Mouse (Mus musculus) gastrocnemius, adult 8-10 months (tissue): ENCODE results near the gene Galt. TPM values are rescaled to one million over a fixed set of nuclear protein-coding genes. Genes with fewer than 3 reads are reported as not detected.
"Not testable (repeated sequence)": the region's sequence is repeated elsewhere in the genome, so short reads cannot be mapped to it uniquely, and the experiment has no call there.

Experiments used
- DNase-seq, 2 experiments: peaks; one replicate each; pipeline ENCODE4 v3.0.0; 2022; ENCODE audit warnings: low spot score in 2 of 2
- total RNA-seq, 4 experiments: library from RNA; stranded (reverse); gene quantifications; 2 replicates each; pipeline ENCODE4 v1.2.4; 2022

Gene Galt
- total RNA-seq, 4 experiments from 2014 or later = 26.3 to 29.3 (median 27.4) TPM

DNA sequence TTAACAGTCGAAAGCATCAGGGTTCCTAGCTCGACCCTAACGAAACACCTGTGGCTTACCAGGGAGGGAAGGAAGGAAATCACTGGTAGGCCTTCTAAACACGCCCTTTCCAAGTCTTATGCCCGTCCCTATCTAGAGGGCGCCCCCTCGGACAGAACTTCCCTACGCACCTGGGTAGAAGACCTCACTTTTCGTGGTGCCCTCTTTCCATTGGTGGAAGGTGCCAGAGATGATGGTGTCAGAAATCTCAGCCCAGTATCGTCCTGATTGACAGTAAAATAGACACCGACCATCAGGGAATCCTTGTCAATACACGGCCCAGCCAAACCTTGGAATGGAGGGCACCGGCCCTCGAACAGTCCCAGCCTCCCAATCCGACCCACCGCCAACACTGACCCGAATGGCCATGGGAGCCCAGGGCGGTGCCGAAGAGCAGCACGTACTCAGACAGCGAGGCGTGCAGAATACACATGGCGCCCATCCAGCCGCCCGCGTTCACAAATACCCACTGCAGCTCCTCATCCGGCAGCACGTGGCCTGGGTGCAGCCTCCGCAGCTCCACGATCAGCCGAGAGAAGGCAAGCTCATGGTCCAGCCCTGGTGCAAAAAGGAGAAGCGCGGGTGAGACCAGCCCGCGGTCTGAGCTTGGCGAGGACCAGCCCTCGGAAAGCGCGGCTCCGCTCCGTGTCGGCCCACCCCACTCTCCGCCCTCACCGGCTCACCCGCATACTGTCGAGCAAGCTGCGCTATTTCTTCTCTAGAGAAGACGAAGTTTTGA lies 14.5 kb upstream of the Galt start:
- DNase-seq = peak in 1 of 2 experiments; percentile 52

DNA sequence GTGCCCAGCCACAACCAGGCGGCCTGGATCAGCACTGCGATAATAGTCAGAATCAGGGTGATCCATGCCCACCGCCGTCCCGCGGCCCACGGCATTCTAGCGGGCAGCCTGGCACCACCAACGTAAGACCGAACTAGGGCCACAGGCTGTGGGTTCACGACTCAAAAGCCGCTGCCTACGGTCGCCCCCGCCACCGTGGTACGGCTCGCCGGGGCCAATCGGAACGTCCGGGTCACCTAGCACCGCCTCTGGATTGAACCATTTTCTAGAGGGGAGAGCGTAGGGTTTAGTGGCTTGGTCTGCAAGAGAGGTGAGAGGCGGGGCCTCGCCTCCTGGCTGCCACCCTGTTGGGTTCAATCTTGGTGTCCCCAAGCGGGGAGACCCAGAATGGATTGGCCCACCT lies 13.9 kb upstream of the Galt start:
- peak; percentile 90 to 91 for DNase-seq

DNA sequence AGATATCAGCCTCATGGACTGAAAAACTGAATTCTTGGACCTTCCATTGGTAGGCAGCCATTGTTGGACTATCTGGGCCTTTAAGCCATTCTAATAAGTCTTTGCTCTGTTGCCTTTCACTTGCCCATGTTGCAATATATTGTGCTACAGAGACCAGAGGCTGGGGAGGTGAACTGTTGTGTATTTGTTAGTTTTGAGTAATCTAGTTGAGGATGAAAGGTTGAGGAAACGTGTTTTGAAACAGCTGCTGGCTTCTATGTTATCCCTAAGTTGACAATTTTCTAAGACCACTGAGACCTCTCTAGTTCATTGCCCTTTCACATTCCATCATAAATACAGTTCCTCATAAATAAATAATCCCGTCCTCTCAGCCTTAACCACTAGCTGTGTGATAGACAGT lies 10.9 kb upstream of the Galt start:
- DNase-seq = no peak

DNA sequence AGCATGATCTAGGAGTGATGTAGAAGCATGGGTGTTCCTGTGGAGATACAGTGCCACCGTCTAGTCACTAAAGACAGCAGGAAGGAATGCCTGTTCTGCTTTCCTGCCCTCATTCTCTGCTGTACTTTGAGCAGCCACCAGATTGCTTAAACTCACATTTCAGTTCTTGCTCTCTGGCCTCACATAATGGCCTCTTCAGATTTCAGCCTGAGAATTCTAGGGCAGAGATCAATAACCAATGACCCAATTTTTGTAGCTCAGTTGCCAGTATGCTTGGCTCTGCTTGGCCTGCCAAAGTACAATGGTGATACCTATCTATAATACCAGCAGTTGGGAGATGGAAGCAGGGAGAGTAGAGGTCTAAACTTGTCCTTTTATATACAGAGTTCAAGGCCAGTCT lies 10.0 kb upstream of the Galt start:
- DNase-seq = no peak

DNA sequence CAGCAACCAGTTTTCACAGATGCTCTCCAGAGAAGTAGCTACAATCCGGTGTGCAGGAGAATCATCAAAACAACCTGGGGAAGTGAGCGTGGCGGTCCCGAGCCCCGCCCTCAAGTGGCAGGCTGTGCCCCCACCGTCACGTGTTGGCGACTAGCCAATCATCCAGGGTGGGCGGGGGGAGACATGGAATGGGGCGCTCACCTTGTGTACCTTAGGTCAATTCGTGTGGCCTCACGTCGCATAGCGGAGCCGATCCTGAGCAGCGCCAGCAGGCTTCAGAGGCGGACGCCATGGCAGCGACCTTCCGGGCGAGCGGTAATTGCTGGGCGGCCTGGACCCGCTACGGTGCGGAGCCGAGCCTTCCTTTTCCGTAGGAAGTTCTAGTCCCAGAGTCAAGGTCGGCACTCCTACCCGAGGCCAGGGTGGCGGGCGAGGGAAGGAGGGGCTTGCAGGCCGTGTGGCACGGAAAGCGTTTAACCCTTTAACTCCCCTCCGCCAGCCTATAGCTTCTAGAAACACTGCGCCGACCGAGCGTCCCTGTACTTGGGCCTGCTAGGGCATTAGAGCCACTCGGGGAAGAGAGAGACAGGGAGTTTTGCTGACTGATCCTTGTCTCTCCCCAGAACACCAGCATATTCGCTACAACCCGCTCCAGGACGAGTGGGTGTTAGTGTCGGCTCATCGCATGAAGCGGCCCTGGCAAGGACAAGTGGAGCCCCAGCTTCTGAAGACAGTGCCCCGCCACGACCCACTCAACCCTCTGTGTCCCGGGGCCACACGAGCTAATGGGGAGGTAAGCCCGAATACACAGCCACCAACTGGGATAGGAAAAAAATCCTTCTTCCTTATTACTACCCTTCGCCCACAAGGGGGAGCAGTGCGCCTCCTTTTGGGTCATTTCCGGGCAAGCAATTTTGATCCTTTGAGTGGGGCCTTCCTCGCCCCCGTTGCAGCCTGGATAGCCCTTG lies 594 bp downstream of the Galt start, which contains the start of gene Sigmar1:
Gene Sigmar1 (minus strand): TSS at position 820 of the 968 bp plus-strand sequence.
- DNase-seq = peak; percentile 70 to 71

DNA sequence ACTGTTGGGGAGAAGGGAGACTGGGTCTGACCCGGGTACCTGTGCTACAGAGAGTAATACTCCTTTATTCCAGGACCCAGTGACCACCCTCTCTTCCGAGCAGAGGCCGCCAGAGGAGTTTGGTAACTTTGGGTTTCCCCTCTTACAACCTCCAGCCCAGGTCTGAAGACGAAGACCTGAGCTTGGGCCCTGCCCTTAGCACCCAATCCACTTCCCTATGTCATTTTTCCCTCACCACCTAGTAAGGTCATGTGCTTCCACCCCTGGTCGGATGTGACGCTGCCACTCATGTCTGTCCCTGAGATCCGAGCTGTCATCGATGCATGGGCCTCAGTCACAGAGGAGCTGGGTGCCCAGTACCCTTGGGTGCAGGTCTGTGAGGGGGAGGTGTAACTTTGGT lies 1.4 kb downstream of the Galt start:
- DNase-seq = no peak

DNA sequence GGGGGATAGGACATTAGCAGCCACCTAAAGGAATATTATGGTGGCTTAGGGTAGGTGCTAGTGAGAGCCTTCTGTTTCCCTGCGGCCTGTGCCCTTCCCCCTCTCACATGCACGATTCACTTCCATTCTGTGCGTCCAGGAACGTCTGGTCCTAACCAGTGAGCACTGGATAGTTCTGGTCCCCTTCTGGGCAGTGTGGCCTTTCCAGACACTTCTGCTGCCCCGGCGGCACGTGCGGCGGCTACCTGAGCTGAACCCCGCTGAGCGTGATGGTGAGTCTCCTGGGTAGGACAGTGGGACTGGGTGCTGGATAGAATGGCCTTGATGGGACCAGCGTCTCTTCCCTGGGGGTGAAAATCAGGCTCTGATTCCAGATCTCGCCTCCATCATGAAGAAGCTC lies 2.3 kb downstream of the Galt start:
- DNase-seq = no peak

DNA sequence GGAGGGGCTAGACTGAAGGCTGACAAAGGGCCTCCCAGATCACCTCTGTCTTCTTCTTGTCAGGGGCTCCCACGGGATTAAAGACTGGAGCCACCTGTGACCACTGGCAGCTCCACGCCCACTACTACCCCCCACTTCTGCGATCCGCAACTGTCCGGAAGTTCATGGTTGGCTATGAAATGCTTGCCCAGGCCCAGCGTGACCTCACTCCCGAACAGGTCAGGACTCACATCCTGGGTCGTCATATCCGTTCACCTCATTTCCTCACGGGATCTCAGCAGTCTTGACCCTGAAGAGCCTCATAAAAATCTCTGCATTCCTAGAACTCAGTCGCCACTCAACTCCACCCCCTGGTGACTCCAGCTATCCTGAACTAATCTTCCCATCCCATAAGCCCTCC lies 3.0 kb downstream of the Galt start:
- DNase-seq = no peak

DNA sequence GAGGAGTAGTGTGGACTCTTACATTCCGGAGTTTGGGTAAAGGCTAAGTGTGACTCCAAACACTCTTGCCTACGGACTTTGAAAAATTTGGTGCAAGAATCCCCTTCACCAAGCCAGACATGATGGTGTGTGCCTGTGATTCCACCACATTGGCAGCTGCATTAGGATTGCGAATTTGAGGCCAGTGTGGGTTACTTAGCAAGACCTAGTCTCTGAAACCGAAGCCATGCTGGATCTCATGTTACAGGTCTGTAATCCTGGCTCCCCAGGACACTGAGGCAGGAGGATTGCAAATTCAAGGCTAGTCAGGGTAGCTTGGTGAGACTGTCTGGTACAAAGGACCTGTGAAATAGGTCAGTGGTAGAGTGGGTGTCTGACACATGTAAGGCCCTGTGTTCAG lies 3.7 kb downstream of the Galt start:
- DNase-seq = no peak

DNA sequence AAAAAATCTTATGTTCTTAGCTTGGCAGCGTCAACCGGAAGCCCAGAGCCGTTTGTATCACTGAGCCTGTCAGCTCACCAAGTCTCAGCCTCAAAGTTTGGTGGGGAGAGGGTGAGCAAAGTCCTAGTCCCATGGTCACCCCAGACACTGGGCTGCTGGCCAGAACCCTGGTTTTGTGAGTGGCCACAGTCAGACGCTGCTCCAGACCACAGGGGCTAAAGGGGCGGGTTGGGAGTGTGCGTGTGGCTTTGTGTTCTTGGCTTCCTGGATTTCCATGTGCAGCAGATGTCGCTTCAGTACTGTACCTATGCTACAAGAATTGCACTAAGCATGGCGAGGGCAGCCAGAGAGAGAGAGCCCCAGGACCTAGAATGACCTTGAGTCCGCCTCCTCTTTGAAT lies 4.2 kb downstream of the Galt start:
- DNase-seq = no peak

DNA sequence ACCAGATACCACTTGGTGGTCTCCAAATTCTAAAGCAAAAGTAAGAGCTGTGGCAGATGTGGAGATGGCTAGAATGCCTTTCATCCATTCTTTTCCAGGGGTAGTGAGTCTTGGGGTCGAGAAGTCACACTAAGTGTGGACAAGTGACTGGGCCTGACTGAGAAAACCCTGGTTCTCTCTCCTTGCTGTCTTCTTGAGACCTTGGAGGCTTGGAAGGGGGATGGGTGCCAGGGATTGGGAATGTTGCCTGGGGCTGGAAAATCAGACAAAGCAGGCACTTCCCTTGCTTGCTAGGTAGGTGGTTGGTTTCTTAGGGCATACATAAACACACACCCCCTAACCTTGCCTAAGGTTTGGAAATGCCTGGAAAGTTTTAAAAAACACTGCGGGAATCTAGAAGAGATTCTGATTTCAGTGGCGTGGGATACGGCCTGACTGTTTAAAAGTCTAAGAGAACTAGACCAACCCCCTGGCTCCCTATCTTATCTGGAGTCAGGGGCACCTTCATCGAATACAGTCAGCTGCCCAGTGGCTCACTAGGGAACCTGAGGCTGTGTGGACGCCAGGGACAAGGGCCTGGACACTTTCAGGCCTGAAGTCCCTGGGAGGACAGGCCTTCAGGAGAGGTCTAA lies 4.7 kb downstream of the Galt start:
- no peak for DNase-seq

DNA sequence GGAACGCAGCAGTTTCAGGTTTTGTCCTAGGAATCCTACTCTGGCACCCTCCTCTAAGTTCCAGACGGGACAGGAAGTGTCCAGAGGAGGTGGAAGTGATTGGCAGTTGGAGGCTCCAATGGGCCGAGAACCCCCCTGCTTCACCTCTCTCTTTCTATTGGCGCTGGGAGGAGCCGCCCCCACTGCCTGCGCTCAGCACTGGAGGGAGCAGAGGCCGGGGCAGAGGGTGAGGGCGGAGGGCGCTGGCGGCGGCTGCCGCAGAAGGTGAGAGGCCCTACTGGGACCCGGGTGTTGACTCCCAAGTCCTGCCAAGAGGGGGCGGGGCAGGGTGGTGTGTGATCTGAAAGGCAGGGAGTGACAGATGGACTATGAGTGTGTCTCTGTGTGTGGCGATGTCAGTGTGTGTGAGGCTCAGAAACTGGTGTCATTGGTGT lies 5.3 kb downstream of the Galt start:
- DNase-seq = peak; percentile 93 to 95

DNA sequence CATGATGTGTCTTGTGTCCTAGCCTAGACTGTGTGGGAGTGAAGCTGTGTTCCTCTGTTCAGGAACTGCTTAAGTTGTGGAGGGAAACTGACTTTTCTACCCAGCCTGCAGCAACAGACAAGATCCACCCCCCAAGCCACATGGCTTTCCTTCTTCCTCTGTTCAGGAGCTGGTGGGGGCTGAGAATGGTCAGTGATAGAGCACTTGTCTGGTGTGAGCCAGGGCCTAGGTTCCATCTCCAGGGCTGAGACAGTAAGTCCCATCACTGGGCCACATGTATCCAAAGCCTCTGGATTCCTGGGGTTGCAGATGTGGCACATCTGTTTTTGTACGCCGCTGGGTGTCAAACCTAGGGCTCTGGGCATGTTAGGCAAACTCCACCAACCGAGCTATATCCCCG lies 5.9 kb downstream of the Galt start:
- DNase-seq = no peak

DNA sequence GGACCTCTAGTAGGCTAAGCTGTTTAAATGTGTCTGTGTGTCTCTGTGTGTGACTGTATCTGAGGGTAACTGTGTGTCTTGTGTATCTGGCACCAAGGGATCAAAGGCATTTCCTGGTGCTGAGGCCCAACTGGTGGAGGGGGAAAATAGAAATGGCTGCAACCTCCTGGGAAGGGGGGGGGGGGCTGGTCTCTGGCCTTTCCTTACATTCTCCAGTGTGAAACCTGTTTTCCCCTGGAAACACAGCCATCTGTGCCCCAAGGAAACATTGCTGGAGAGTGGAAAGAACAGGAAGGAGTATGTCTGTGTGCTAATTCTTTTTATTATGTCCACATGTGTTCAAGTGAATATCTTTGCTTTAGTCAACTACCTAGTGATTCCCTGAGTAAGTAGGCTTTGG lies 6.7 kb downstream of the Galt start:
- DNase-seq = no peak

DNA sequence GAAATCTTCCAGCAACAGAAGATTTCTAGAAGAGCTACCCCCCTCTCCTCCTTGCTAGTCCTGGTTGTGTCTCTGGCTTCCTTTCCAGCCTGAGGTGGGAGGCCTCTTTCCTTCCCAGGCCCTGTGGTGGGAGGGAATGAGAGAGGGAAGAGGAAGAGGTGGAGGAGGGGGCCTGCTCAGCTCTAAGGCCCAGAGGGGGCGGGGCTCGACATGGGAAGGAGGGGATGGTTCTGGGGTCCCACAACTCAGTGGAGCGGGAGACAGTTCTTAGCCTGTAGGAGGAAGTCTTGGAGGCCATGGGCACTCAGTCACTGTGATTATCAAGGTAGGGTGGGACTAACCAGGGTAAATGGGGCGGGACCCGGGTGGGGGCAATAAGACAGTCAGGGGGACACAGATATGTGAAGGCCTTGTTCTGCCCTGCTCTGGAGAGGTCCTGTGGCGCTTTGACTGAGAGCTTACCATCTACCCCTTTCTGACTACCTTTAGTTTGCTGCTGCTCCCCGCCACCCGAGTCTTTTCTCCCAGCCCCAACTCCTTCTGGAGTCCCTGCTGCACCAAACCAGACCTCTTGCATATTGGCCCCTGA lies 7.2 kb downstream of the Galt start:
- DNase-seq = no peak

DNA sequence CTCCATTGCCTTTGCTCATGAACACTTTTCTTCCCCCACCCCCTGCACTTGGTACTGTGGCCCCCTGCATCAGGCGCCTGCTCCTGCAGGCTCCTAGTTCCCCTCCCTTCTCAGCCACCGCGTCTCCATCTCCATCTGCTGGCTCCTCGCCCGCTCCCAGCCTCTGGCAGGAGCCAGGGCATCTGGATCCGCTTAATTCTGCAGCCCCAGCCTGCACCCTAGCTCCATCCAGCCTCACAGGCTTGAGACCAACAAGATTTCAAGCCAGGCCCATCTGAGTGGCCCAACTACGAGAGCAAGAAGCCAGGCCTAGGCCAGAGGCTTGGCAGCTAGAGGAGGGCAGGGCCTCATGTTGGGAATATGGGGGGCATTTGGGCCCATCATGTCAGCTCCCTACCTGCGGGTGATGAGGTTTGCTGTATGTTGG lies 7.7 kb downstream of the Galt start:
- DNase-seq = peak; percentile 75 to 84

DNA sequence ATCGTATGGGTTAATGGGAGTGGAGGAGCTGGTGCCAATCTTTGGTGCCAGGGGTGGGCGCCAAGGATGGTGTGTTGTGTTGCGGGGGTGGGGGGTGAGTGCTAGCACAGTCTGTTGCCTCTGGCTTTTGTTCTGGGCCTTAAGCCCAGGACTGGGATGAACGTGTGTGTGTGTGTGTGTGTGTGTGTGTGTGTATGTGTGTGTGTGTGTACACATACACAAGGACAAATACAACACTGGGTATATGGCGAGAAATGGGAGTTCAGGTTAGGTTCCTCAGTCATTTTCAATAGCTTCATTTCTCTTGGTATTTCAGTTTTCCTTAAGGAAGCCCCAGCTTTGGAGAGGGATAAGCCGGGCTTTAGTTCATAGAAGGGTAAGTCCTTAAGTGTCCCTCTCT lies 8.1 kb downstream of the Galt start:
- not testable (repeated sequence) for DNase-seq

DNA sequence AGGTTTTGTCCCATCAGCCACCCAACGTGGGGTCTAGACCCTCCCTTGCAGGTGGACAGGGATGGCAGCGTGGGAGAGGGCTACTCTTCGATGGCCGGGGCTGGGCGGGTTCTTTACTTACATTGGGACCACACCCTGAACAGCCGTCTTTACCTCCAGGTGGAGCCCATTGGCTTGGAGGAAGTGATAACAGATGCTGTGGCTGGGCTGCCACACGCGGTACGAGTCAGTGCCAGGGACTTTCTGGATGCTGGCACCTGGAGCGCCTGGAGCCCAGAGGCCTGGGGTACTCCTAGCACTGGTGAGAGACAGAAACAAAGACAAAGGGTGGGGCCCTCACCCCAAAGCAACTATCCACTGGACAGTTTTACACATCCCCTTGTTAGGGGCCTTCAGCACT lies 12.3 kb downstream of the Galt start:
- not testable (repeated sequence) for DNase-seq

DNA sequence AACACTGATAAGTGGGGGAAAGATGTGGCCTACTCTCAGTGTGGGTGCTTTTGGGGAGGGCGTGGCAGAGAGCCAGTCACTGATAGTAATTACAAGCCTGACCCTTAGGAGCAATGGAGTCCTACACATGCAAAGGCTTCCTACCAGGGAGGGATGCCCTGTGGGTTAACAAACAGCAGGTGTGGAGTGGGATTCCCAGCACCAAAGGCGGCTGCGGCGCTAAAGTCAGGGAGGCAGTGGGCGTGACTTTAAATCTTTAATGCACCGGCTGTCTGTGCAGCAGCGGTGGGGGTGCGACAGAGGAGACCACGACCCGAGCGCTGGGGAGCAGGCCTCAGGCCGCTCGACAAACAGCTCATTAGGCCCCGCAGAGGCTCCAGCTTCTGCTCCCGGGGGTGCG lies 17.9 kb downstream of the Galt start:
- DNase-seq = peak in 1 of 2 experiments; percentile 24

DNA sequence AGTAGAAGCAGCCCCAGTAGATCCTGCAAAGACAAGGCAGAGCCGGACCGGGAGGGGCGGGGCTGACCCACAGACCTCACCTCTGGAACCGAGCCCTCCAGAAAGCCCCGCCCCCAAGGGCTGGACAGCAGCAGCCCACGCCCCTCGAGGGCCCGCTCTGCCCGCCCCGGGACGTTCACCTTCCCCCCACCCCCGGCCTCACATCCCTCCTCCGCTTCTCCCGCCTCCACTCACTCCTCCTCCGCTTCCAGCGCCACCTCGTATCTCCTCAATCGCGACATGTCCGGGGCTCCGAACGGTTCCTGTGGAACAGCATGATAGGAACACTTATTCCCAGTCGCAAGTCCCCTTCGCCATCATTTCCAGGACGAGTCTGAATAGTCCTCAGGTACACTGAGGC lies 18.5 kb downstream of the Galt start:
- DNase-seq = peak; percentile 51 to 69

DNA sequence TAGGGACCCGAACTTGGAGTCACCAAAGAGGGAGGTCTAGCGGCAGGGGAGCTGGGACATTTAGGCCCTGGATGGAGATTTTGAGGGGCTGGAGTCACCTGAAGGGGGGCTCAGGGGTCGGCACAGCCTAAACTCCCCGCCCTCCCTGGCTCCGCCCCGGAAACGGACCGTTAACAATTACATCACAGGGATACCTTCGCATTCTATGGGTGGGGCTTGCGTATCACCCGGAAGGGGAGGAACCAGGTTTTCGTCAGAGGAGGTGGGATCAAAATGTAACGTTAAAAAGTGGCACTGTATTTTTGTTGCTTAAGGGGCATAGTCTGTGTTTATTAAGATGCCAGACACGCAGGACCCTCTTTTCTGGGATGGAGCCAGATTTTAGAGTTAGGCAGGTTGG lies 19.0 kb downstream of the Galt start, which contains the start of gene Ccl27a:
Gene Ccl27a (minus strand): TSS at position 246 of the 400 bp plus-strand sequence.
- DNase-seq = peak; percentile 65 to 72
